Mouse (Mus musculus) liver, embryonic 14.5 days (tissue): ENCODE results near the gene Scyl1. TPM values are rescaled to one million over a fixed set of nuclear protein-coding genes. Genes with fewer than 3 reads are reported as not detected.

Experiments used
- ATAC-seq: fragments of 200-750 bp; cut with Nextera tagmentation; 2 replicates; pipeline ENCODE4 v1.8.0; 2017; ENCODE audit warnings: moderate number of reproducible peaks, mild to moderate bottlenecking, moderate library complexity; ENCODE audit not compliant: insufficient read depth
- DNase-seq, 3 experiments: peaks; one replicate each; pipeline ENCODE4 v3.0.0-alpha.2; 2012 to 2013; ENCODE audit warnings: low read depth in 3 of 3, low spot score in 3 of 3
- H3K27ac ChIP-seq: fragments of 300-500 bp; sonication (generic); 2 replicates; pipeline ENCODE4 v1.5.1; 2014; ENCODE audit warnings: moderate library complexity, mild to moderate bottlenecking, control low read depth, inconsistent platforms
- H3K27me3 ChIP-seq: fragments of 300-500 bp; sonication (generic); 2 replicates; pipeline ENCODE4 v1.6.1; 2014; ENCODE audit warnings: mild to moderate bottlenecking, low read length, moderate library complexity; ENCODE audit not compliant: control insufficient read depth, insufficient read depth
- H3K36me3 ChIP-seq: fragments of 300-500 bp; sonication (generic); replicated peaks from 2 replicates; pipeline ENCODE4 v1.6.1; 2014; ENCODE audit warnings: low read depth; ENCODE audit not compliant: control insufficient read depth, insufficient read depth
- H3K4me1 ChIP-seq, 2 experiments: fragments of 200-500 bp in 1 of 2; fragments of 300-500 bp in 1 of 2; sonication (generic) in 1 of 2; replicated peaks; 2 replicates each; pipeline ENCODE4 v1.6.1; 2012 to 2014; ENCODE audit warnings: antibody characterized with exemption in 1 of 2, inconsistent platforms in 1 of 2, low read length in 1 of 2; ENCODE audit not compliant: control insufficient read depth in 2 of 2, insufficient read depth in 2 of 2
- H3K4me2 ChIP-seq: fragments of 300-500 bp; sonication (generic); 2 replicates; pipeline ENCODE4 v1.6.1; 2014; ENCODE audit warnings: low read depth, mild to moderate bottlenecking, control low read depth, moderate library complexity
- H3K4me3 ChIP-seq, 2 experiments: fragments of 200-500 bp in 1 of 2; fragments of 300-500 bp in 1 of 2; sonication (generic) in 1 of 2; 2 replicates each; pipeline ENCODE4 v1.5.1; 2012 to 2014; ENCODE audit warnings: low read depth in 2 of 2, low read length in 2 of 2, mild to moderate bottlenecking in 2 of 2, control low read depth in 1 of 2, inconsistent platforms in 1 of 2, moderate library complexity in 1 of 2; ENCODE audit not compliant: insufficient read depth in 1 of 2
- H3K9ac ChIP-seq: fragments of 300-500 bp; sonication (generic); replicated peaks from 2 replicates; pipeline ENCODE4 v1.6.1; 2014; ENCODE audit warnings: mild to moderate bottlenecking, control low read depth, moderate library complexity
- H3K9me3 ChIP-seq: fragments of 300-500 bp; sonication (generic); 2 replicates; pipeline ENCODE4 v1.6.1; 2016; ENCODE audit warnings: low read length, mixed read lengths; ENCODE audit not compliant: control insufficient read depth
- CTCF ChIP-seq: IDR thresholded peaks from 2 replicates; pipeline ENCODE4 v1.5.1; 2016; ENCODE audit warnings: antibody characterized with exemption, low read depth, control low read depth
- EP300 ChIP-seq: IDR thresholded peaks from 2 replicates; pipeline ENCODE4 v1.6.1; 2016; ENCODE audit warnings: antibody characterized with exemption, low read depth
- WGBS: fragments of 180-500 bp; shearing (Covaris S2); extraction: QIAGEN DNeasy Blood & Tissue Kit; methylation state at CpG from one replicate; pipeline ENCODE4 v1.1.7; 2014; ENCODE audit not compliant: insufficient replicate concordance; 5-methylcytosine and 5-hydroxymethylcytosine counted together
- polyA plus RNA-seq, 2 experiments: library from polyadenylated mRNA; depleted of rRNA in 1 of 2; stranded (reverse) in 1 of 2; unstranded in 1 of 2; fragments of >200 nt; fragmentation: Nextera tagmentation in 1 of 2; extraction: Ambion mirVana in 1 of 2; gene quantifications; 2 replicates each; pipeline versions ENCODE4 v1.2.1 to v1.2.3; 2012 to 2014

Scyl1 gene
- polyA plus RNA-seq, 2 experiments = 15.8 to 27.1 TPM

DNA sequence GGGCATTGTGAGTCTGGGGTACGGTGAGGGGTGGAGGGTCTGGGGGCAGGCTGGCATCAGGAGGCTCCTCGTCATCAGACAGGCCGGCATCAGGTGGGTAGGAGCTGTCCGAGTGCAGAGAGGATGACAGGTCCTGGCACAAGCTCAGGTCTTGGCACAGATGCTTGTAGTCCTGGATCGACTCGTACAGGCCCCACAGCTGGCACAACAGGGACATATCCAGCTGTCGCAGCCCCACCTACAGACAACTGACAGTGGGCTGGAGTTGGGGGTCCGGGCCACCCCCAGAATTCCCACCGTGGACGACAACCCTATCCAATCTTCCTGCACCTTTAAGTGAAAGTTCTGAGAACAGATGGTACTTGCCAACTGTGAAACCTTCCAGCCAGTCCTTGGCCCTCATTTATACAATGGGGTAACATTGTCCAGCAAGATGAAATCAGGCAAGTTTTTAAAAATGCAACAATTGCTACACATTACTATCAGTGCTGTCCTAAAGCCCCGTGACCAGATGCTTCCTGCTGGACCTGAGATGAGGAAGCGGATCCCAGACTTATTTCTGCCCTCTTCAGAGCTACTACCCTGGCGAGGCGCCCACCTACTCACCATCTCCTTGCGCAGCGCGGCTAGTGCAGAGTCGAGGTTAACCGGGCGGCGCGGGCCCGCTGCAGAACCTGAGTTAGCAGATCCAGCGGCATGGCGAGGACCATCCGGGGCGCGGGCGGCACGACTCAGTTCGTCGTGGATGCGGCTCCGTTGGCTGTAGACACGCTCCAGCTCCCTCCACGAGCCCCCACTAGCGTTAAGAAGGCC is 42.4 kb downstream of the Scyl1 start:
- 11% methylated on average over 37 of the region's 37 CpGs for WGBS
- Histone ChIP-seq H3K36me3 (peaks cover 9% of the 10 kb centered on the region; the same call in 1 of the 2 replicates), H3K27ac (peak overlapping the region; percentile 98), H3K4me1 (peaks cover 29 to 38% of the 10 kb centered on the region in 2 experiments), H3K4me2 (peak overlapping the region; percentile 95), H3K9me3 (no peaks in the 10 kb centered on the region), H3K9ac (peak overlapping the region; percentile 96), H3K4me3 (peak overlapping the region; percentile 74 to 96), H3K27me3 (no peaks in the 10 kb centered on the region)
- TF ChIP-seq EP300 (no peak), CTCF (no peak)
- no peak for ATAC-seq
- DNase-seq = no peak

DNA sequence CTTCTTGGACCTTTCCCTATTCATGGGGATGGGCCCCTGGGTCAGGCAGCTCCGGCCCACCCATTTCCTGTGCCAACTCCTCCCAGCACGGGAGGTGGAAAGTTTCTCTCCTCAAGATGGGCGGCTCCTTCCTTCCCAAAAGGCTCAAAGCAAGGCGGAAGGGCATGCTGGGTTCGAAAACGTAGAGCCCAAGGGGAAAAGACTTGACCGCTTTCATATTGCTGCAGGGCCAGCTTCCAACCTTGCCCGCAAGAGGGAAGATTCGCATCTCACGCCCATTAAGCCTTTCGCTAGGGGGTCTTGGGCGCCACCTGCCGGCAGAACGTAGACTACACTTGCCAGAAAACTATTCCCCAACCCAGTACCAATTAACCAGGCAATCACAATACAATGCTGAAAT is 43.5 kb downstream of the Scyl1 start:
- Histone ChIP-seq H3K9ac (peak overlapping the region; percentile 96), H3K4me1 (peaks cover 37 to 47% of the 10 kb centered on the region in 2 experiments)

DNA sequence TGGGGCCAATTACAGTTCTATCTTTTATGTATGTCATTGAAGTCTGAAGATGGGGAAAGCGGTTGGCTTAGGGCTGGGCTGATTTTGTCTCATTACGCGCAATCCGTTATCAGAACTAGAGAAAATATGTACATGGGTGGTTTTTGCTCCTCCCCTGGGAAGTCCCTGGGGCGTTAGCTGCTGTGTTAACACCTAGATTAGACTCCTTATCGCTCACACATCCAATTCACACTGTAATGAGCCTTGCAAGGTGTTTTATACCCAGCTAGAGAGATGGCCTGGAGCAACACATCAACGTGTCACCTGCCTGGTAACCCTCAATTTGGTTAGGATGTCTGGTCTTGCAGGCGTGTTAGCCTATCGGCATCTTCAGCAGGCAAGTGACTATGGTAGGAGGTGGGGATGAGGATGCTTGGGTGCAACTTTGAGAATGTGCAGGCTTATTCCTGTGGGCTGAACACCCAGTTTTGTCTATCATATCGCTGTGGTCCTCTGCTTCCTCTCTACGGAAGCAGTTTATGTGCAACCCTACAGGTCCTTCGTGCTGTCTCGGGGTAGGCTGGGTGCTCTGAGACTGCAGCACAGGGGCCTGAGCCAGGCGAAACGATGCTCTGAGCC is 44.1 kb downstream of the Scyl1 start:
- no peaks in the 10 kb centered on the region for H3K9me3 ChIP-seq
- H3K27me3 ChIP-seq = no peaks in the 10 kb centered on the region
- DNase-seq = peak; percentile 88 to 95 (median 91)
- TF ChIP-seq CTCF (no peak), EP300 (peak; percentile 85)
- peak overlapping the region; percentile 98 for H3K27ac ChIP-seq
- peak overlapping the region; percentile 74 to 96 for H3K4me3 ChIP-seq
- ATAC-seq = peak; percentile 63
- H3K4me1 ChIP-seq = peaks cover 43 to 54% of the 10 kb centered on the region in 2 experiments
- peak overlapping the region; percentile 96 for H3K9ac ChIP-seq
- 14% methylated on average over 15 of the region's 15 CpGs for WGBS
- peaks cover 26% of the 10 kb centered on the region for H3K36me3 ChIP-seq
- peak overlapping the region; percentile 95 for H3K4me2 ChIP-seq

More for the DNA sequence above, 43.5 kb downstream of the Scyl1 start:
- Histone ChIP-seq H3K27ac (peak overlapping the region; percentile 98), H3K27me3 (no peaks in the 10 kb centered on the region), H3K9me3 (no peaks in the 10 kb centered on the region), H3K4me2 (peak overlapping the region; percentile 95), H3K36me3 (peaks cover 20% of the 10 kb centered on the region), H3K4me3 (peak overlapping the region; percentile 74 to 96)
- TF ChIP-seq CTCF = peak; percentile 100
- TF ChIP-seq EP300 = no peak
- WGBS = under 1% methylated on average over 14 of the region's 14 CpGs
- ATAC-seq (no peak), DNase-seq (peak; percentile 74 to 85 (median 78))

DNA sequence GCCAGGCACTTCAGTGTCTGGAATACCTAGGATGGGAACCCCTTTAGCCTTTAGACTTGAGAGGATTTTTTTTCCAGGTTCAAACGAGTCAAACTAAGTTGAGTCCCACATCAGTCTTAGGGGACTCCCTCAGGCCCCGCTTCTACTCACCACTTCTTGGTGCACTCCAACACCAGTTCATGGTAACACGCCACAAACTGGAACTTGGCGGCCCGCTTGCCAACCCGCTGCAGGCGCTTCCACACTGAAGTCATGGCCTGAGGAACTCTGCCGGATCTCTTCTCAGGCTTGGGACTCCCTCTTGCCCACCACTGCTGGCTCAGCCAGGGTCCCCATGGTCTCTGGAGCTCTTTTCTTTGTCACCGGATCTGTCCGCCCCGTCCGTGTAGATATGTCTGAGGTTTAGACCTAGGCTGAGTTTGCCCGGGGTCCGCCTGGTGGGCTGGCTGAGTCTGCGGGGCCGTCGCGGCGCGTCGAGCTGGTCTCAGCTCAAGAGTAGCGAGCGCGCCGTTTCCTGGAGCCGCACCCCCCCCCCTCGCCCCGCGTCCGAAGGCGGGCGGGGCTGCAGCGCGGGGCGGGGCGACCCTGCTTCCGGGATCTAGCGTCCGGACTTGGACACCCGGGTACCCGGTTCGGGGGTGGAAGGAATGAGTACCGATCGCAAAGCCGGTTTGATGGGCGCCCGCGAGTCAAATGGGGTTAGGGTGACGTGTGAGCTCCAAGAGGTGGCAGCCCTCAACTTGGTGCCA is 45.3 kb downstream of the Scyl1 start, which contains the start of gene Ehbp1l1:
Ehbp1l1 (minus strand) TSS at position 551 of the 749 bp plus-strand sequence.
- Histone ChIP-seq H3K27me3 (no peaks in the 10 kb centered on the region), H3K36me3 (peaks cover 38% of the 10 kb centered on the region), H3K9me3 (no peaks in the 10 kb centered on the region), H3K9ac (peak within 1 kb of the TSS; percentile 96), H3K4me3 (peak within 1 kb of the TSS; percentile 74 to 96), H3K4me2 (peak within 1 kb of the TSS; percentile 95), H3K27ac (peak within 1 kb of the TSS; percentile 98), H3K4me1 (peaks cover 38 to 51% of the 10 kb centered on the region in 2 experiments)
- peak; percentile 26; the same call in 1 of the 2 replicates for ATAC-seq
- TF ChIP-seq EP300 (0 out of 2 replicates have a peak, but pooled peaks have one; percentile 15), CTCF (no peak)
- DNase-seq = peak in 2 of 3 experiments; percentile 62 to 63
- 1% methylated on average over 47 of the region's 49 CpGs for WGBS
